Mouse (Mus musculus): ENCODE measurements at regions not wholly inside any gene's neighbourhood (a gene's known extent, or its start where the extent isn't known, plus 50 kb on each side); places are given as distances from the start of the nearest gene placed in this dataset.

GRCm38 (mm10) chr13:28692587-28692986, 260.9 kb downstream of the Sox4 start:
- DNase-seq (ENCODE audit: low spot score) (no peak), ATAC-seq (ENCODE audit: low FRiP score, low TSS enrichment) (no peak; the same call in 1 of the 2 replicates)
- WGBS = 50% methylated on average over 5 of the region's 5 CpGs
- Histone ChIP-seq H3K27me3 (ENCODE audit: control insufficient read depth, insufficient read depth, low read length) (no peaks in the 10 kb centered on the region), H3K9me3 (ENCODE audit: control insufficient read depth, low read length) (no peaks in the 10 kb centered on the region), H3K27ac (replicated peaks) (no peak overlapping the region), H3K36me3 (ENCODE audit: control insufficient read depth, insufficient read depth, low read length) (no peaks in the 10 kb centered on the region), H3K4me1 (replicated peaks; ENCODE audit: control insufficient read depth, insufficient read depth) (no peaks in the 10 kb centered on the region), H3K4me2 (replicated peaks; ENCODE audit: low read depth) (no peak overlapping the region), H3K4me3 (ENCODE audit: low read depth, low read length) (no peak overlapping the region), H3K9ac (ENCODE audit: low read length) (no peak overlapping the region)
- TF ChIP-seq EP300 (optimal IDR thresholded peaks at IDR 0.05) (no peak), CTCF (IDR thresholded peaks at IDR 0.05; ENCODE audit: low read depth) (no peak)

GRCm38 (mm10) chr13:28690511-28691160, 262.9 kb downstream of the Sox4 start:
- 0 out of 2 replicates have a peak, but pooled peaks have one; percentile 21 for ATAC-seq (ENCODE audit: low FRiP score, low TSS enrichment)
- Histone ChIP-seq H3K27me3 (ENCODE audit: control insufficient read depth, insufficient read depth, low read length) (no peaks in the 10 kb centered on the region), H3K9ac (ENCODE audit: low read length) (no peak overlapping the region), H3K4me1 (replicated peaks; ENCODE audit: control insufficient read depth, insufficient read depth) (no peaks in the 10 kb centered on the region), H3K9me3 (ENCODE audit: control insufficient read depth, low read length) (no peaks in the 10 kb centered on the region), H3K4me2 (replicated peaks; ENCODE audit: low read depth) (no peak overlapping the region), H3K27ac (replicated peaks) (no peak overlapping the region), H3K4me3 (ENCODE audit: low read depth, low read length) (no peak overlapping the region), H3K36me3 (ENCODE audit: control insufficient read depth, insufficient read depth, low read length) (no peaks in the 10 kb centered on the region)
- DNase-seq (ENCODE audit: low spot score) = no peak
- WGBS = 76% methylated on average over 5 of the region's 5 CpGs
- TF ChIP-seq EP300 (optimal IDR thresholded peaks at IDR 0.05) = no peak
- no peak for TF ChIP-seq CTCF (IDR thresholded peaks at IDR 0.05; ENCODE audit: low read depth)

GRCm38 (mm10) chr13:28687838-28688237, 265.7 kb downstream of the Sox4 start:
- no peak overlapping the region for H3K4me3 ChIP-seq (ENCODE audit: low read depth, low read length)
- H3K9ac ChIP-seq (ENCODE audit: low read length) = no peak overlapping the region
- H3K4me1 ChIP-seq (replicated peaks; ENCODE audit: control insufficient read depth, insufficient read depth) = no peaks in the 10 kb centered on the region
- no peaks in the 10 kb centered on the region for H3K36me3 ChIP-seq (ENCODE audit: control insufficient read depth, insufficient read depth, low read length)
- ATAC-seq (ENCODE audit: low FRiP score, low TSS enrichment) (no peak), DNase-seq (ENCODE audit: low spot score) (no peak)
- H3K4me2 ChIP-seq (replicated peaks; ENCODE audit: low read depth) = no peak overlapping the region
- H3K27me3 ChIP-seq (ENCODE audit: control insufficient read depth, insufficient read depth, low read length) = no peaks in the 10 kb centered on the region
- 96% methylated on average over 1 of the region's 1 CpGs for WGBS
- no peak for TF ChIP-seq CTCF (IDR thresholded peaks at IDR 0.05; ENCODE audit: low read depth)
- no peak for TF ChIP-seq EP300 (optimal IDR thresholded peaks at IDR 0.05)
- no peaks in the 10 kb centered on the region for H3K9me3 ChIP-seq (ENCODE audit: control insufficient read depth, low read length)
- no peak overlapping the region for H3K27ac ChIP-seq (replicated peaks)

GRCm38 (mm10) chr13:28684311-28684710, 269.2 kb downstream of the Sox4 start:
- DNase-seq (ENCODE audit: low spot score) (no peak), ATAC-seq (ENCODE audit: low FRiP score, low TSS enrichment) (no peak)
- no peaks in the 10 kb centered on the region for H3K36me3 ChIP-seq (ENCODE audit: control insufficient read depth, insufficient read depth, low read length)
- H3K4me3 ChIP-seq (ENCODE audit: low read depth, low read length) = no peak overlapping the region
- H3K4me1 ChIP-seq (replicated peaks; ENCODE audit: control insufficient read depth, insufficient read depth) = no peaks in the 10 kb centered on the region; the same call in 1 of the 2 replicates
- no peak overlapping the region for H3K27ac ChIP-seq (replicated peaks)
- no peak overlapping the region for H3K4me2 ChIP-seq (replicated peaks; ENCODE audit: low read depth)
- 87% methylated on average over 3 of the region's 3 CpGs for WGBS
- H3K9ac ChIP-seq (ENCODE audit: low read length) = no peak overlapping the region
- H3K9me3 ChIP-seq (ENCODE audit: control insufficient read depth, low read length) = no peaks in the 10 kb centered on the region
- H3K27me3 ChIP-seq (ENCODE audit: control insufficient read depth, insufficient read depth, low read length) = no peaks in the 10 kb centered on the region
- TF ChIP-seq CTCF (IDR thresholded peaks at IDR 0.05; ENCODE audit: low read depth) = no peak
- TF ChIP-seq EP300 (optimal IDR thresholded peaks at IDR 0.05) = no peak

GRCm38 (mm10) chr13:28680266-28680665, 273.2 kb downstream of the Sox4 start:
- TF ChIP-seq EP300 (optimal IDR thresholded peaks at IDR 0.05) (no peak), CTCF (IDR thresholded peaks at IDR 0.05; ENCODE audit: low read depth) (no peak)
- Histone ChIP-seq H3K4me3 (ENCODE audit: low read depth, low read length) (no peak overlapping the region), H3K27ac (replicated peaks) (no peak overlapping the region), H3K4me2 (replicated peaks; ENCODE audit: low read depth) (no peak overlapping the region), H3K4me1 (replicated peaks; ENCODE audit: control insufficient read depth, insufficient read depth) (no peaks in the 10 kb centered on the region; the same call in 1 of the 2 replicates), H3K9ac (ENCODE audit: low read length) (no peak overlapping the region), H3K27me3 (ENCODE audit: control insufficient read depth, insufficient read depth, low read length) (no peaks in the 10 kb centered on the region), H3K36me3 (ENCODE audit: control insufficient read depth, insufficient read depth, low read length) (no peaks in the 10 kb centered on the region), H3K9me3 (ENCODE audit: control insufficient read depth, low read length) (no peaks in the 10 kb centered on the region)
- 87% methylated on average over 1 of the region's 1 CpGs for WGBS
- ATAC-seq (ENCODE audit: low FRiP score, low TSS enrichment) (no peak), DNase-seq (ENCODE audit: low spot score) (no peak)

- 56% methylated on average over 3 of the region's 3 CpGs for WGBS
- no peak for TF ChIP-seq CTCF (IDR thresholded peaks at IDR 0.05; ENCODE audit: low read depth)
- no peak for TF ChIP-seq EP300 (optimal IDR thresholded peaks at IDR 0.05)
- no peaks in the 10 kb centered on the region for H3K4me1 ChIP-seq (replicated peaks; ENCODE audit: control insufficient read depth, insufficient read depth)
- H3K9me3 ChIP-seq (ENCODE audit: control insufficient read depth, low read length) = no peaks in the 10 kb centered on the region
- ATAC-seq (ENCODE audit: low FRiP score, low TSS enrichment) (no peak), DNase-seq (ENCODE audit: low spot score) (no peak)
- H3K4me3 ChIP-seq (ENCODE audit: low read depth, low read length) = no peak overlapping the region
- no peak overlapping the region for H3K4me2 ChIP-seq (replicated peaks; ENCODE audit: low read depth)
- no peak overlapping the region for H3K27ac ChIP-seq (replicated peaks)
- no peaks in the 10 kb centered on the region for H3K27me3 ChIP-seq (ENCODE audit: control insufficient read depth, insufficient read depth, low read length)
- no peak overlapping the region for H3K9ac ChIP-seq (ENCODE audit: low read length)
- H3K36me3 ChIP-seq (ENCODE audit: control insufficient read depth, insufficient read depth, low read length) = no peaks in the 10 kb centered on the region
Observed at GRCm38 (mm10) chr13:28673622-28674021, 279.9 kb downstream of the Sox4 start.
